Mouse (Mus musculus) ES-Bruce4 (cell line): ENCODE data around the gene Atp23.
"Not testable (repeated sequence)": the region's sequence is repeated elsewhere in the genome, so short reads cannot be mapped to it uniquely, and the experiment has no call there.

Experiments
- CTCF ChIP-seq: IDR thresholded peaks from one replicate; pipeline ENCODE4 v1.8.1; 2011; ENCODE audit warnings: low read depth, low read length
- EP300 ChIP-seq: IDR thresholded peaks from 2 replicates; pipeline ENCODE4 v1.6.1; 2011; ENCODE audit warnings: low read depth, low read length; ENCODE audit not compliant: insufficient read depth
- POLR2A ChIP-seq: IDR thresholded peaks from one replicate; pipeline ENCODE4 v1.8.1; 2011; ENCODE audit warnings: low read length; ENCODE audit not compliant: insufficient read depth

GRCm38 (mm10) chr10:126826216-126826615, 74.9 kb downstream of the Atp23 start:
- TF ChIP-seq EP300, CTCF, POLR2A: not testable (repeated sequence)
